Mouse (Mus musculus) c-Kit-negative CD71-positive TER-119-positive erythroid progenitor cells, embryonic 14.5 days (primary cell): ENCODE data around the gene Gpat3.

Source experiments
- DNase-seq: peaks from one replicate; pipeline ENCODE4 v3.0.0-alpha.2; 2013; ENCODE audit warnings: low read depth, low spot score

Gene Gpat3

GRCm38 (mm10) chr5:100914989-100915388, 69.5 kb downstream of the Gpat3 start:
- DNase-seq = no peak

- DNase-seq = no peak
Observed at GRCm38 (mm10) chr5:100915411-100915810, 69.9 kb downstream of the Gpat3 start.

- no peak for DNase-seq
Observed at GRCm38 (mm10) chr5:100916416-100916815, 70.9 kb downstream of the Gpat3 start.

- DNase-seq = no peak
Observed at GRCm38 (mm10) chr5:100917252-100917774, 71.8 kb downstream of the Gpat3 start.

- DNase-seq = peak; percentile 25
Observed at GRCm38 (mm10) chr5:100919069-100919468, 73.6 kb downstream of the Gpat3 start.

GRCm38 (mm10) chr5:100929698-100930097, 84.2 kb downstream of the Gpat3 start:
- DNase-seq = no peak

- DNase-seq = no peak
Observed at GRCm38 (mm10) chr5:100943716-100944115, 98.2 kb downstream of the Gpat3 start.

- DNase-seq = no peak
Observed at GRCm38 (mm10) chr5:100945336-100945735, 99.8 kb downstream of the Gpat3 start.
